Mouse (Mus musculus) forebrain, embryonic 14.5 days (tissue): Measurements from ENCODE around the gene Irak4. TPM values are rescaled to one million over a fixed set of nuclear protein-coding genes. Genes with fewer than 3 reads are reported as not detected.

Experiments
- ATAC-seq: fragments of 200-750 bp; cut with Nextera tagmentation; 2 replicates; pipeline ENCODE4 v1.8.0; 2017; ENCODE audit warnings: mild to moderate bottlenecking, moderate library complexity
- DNase-seq: peaks from one replicate; pipeline ENCODE4 v3.0.0-alpha.2; 2015; ENCODE audit warnings: low spot score
- H3K27ac ChIP-seq: fragments of 300-500 bp; sonication (generic); 2 replicates; pipeline ENCODE4 v1.5.1; 2014; ENCODE audit warnings: low read depth, mild to moderate bottlenecking, control low read depth, low read length, moderate library complexity
- H3K27me3 ChIP-seq: fragments of 300-500 bp; sonication (generic); replicated peaks from 2 replicates; pipeline ENCODE4 v1.6.1; 2014; ENCODE audit warnings: low read length, control low read depth, mixed read lengths; ENCODE audit not compliant: control insufficient read depth, insufficient read depth
- H3K36me3 ChIP-seq: fragments of 300-500 bp; sonication (generic); 2 replicates; pipeline ENCODE4 v1.6.1; 2014; ENCODE audit warnings: low read length, control low read depth; ENCODE audit not compliant: control insufficient read depth, insufficient read depth
- H3K4me1 ChIP-seq: fragments of 300-500 bp; sonication (generic); 2 replicates; pipeline ENCODE4 v1.6.1; 2014; ENCODE audit warnings: antibody characterized with exemption, low read length, control low read depth; ENCODE audit not compliant: control insufficient read depth, insufficient read depth
- H3K4me2 ChIP-seq: fragments of 300-500 bp; sonication (generic); 2 replicates; pipeline ENCODE4 v1.6.1; 2014; ENCODE audit warnings: mild to moderate bottlenecking, control low read depth, low read length
- H3K4me3 ChIP-seq: fragments of 300-500 bp; sonication (generic); 2 replicates; pipeline ENCODE4 v1.5.1; 2014; ENCODE audit warnings: low read depth, low read length, control low read depth
- H3K9ac ChIP-seq: fragments of 300-500 bp; sonication (generic); 2 replicates; pipeline ENCODE4 v1.6.1; 2014; ENCODE audit warnings: mild to moderate bottlenecking, low read length, control low read depth, moderate library complexity
- H3K9me3 ChIP-seq: fragments of 300-500 bp; sonication (generic); replicated peaks from 2 replicates; pipeline ENCODE4 v1.6.1; 2016; ENCODE audit warnings: low read length, control low read depth, mixed read lengths; ENCODE audit not compliant: control insufficient read depth
- WGBS: fragments of 180-500 bp; shearing (Covaris S2); extraction: QIAGEN DNeasy Blood & Tissue Kit; methylation state at CpG from one replicate; pipeline ENCODE4 v1.1.7; 2014; 5-methylcytosine and 5-hydroxymethylcytosine counted together
- polyA plus RNA-seq: library from polyadenylated mRNA; unstranded; fragments of >200 nt; fragmentation: Nextera tagmentation; extraction: Ambion mirVana; gene quantifications from 2 replicates; pipeline ENCODE4 v1.2.1, GENCODE M21; 2014

Gene Irak4
- polyA plus RNA-seq, 1 experiment from 2014 or later, result 0.97 TPM

DNA sequence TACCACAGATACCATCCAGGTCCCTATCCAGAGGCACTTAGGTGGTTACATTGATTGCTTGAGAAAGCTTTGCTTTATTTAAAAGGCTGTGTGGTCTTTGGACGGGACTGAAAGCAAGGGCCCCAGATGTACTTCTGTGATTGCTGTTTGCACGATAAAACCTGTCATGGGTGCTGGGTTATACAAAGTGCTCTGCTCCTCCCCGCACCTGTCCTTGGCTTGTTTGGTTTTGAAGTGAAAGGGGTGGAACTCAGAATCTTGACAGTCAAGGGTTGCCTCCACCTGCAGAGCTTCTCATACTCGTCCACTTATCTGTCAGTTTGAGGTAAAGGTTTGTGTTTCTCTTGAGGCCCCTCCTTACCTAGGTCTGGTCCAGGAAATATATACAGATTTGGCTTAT lies 87.1 kb downstream of the Irak4 start:
- H3K9me3 ChIP-seq, result no peaks in the 10 kb centered on the region
- peaks cover 10% of the 10 kb centered on the region for H3K27me3 ChIP-seq
- H3K4me2 ChIP-seq, result no peak overlapping the region
- DNase-seq, result no peak
- H3K4me3 ChIP-seq, result no peak overlapping the region
- WGBS, result 88% methylated on average over 4 of the region's 4 CpGs
- H3K36me3 ChIP-seq, result no peaks in the 10 kb centered on the region
- H3K27ac ChIP-seq, result no peak overlapping the region
- H3K9ac ChIP-seq, result no peak overlapping the region
- H3K4me1 ChIP-seq, result no peaks in the 10 kb centered on the region
- no peak for ATAC-seq

Other genes with a start within 250 kb of the Irak4 start
- 2.3 and 2.5 TPM in 2 replicates for gene Adamts20, start 78.2 kb upstream of the Irak4 start, polyA plus RNA-seq
- gene Pus7l, start 96 bp upstream of the Irak4 start, polyA plus RNA-seq, result 5.2 and 6.2 TPM in 2 replicates
- 103 and 105 TPM in 2 replicates for gene Twf1, start 46.2 kb downstream of the Irak4 start, polyA plus RNA-seq
- 2.3 and 3.8 TPM in 2 replicates for gene Tmem117, start 85.6 kb downstream of the Irak4 start, polyA plus RNA-seq